Mouse (Mus musculus): ENCODE measurements at regions not wholly inside any gene's neighbourhood (a gene's known extent, or its start where the extent isn't known, plus 50 kb on each side); places are given as distances from the start of the nearest gene placed in this dataset.

DNA sequence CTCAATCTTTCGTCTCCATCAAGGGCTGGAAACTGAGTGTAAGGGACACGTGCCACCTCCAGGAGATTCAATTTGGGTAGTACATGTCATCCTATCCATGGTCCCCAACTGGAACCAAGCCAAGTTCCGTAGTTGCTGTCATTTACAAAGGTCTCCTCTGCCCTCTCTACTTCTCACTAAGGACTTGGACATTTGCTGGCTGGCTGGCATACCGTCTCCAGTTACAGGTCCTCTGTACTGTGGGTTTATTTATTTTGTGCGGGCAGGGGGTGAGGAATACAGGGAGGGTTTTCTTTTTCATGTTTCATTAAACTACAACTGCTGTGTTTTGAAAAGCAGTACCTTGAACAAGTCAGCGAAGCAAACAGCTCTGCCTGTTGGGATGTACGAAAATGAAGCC lies 55.7 kb upstream of the Stx16 start:
- TF ChIP-seq POLR2A (IDR thresholded peaks at IDR 0.05; ENCODE audit: low read depth, low read length) (no peak), CTCF (IDR thresholded peaks at IDR 0.05; ENCODE audit: extremely low read depth, insufficient read length, insufficient replicate concordance, low read depth, low read length) (no peak)

All from small intestine, adult 2 months (tissue).